Mouse (Mus musculus): ENCODE results near the gene Cadm1.

DNA sequence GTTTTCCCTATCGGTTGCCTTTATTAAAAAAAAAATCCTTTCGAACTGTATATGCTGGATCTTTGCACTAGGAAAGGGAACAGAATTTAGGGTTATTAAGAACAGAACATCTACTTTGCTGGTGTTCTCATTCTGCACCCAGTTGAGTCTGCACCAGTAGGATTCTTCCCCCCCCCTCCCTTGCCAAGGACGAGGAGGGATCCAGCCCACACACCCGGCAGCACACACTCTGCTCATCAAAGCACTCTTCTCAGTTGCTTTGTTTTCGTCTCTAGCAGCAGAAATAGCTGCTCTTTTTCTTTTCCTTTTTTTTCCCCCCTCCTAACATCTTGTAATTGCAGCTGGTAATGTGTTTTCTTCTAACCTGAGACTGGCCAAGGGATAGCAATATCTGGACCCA lies 198.9 kb downstream of the Cadm1 start:
- no peak for TF ChIP-seq CTCF (IDR thresholded peaks at IDR 0.05; ENCODE audit: low read depth, low read length)
- no peak for TF ChIP-seq POLR2A (IDR thresholded peaks at IDR 0.05; ENCODE audit: insufficient read depth, low read length)

Measured in ES-Bruce4 (cell line).